Mouse (Mus musculus) G1E (cell line): ENCODE measurements around the gene Pgm5. TPM values are rescaled to one million over a fixed set of nuclear protein-coding genes. Genes with fewer than 3 reads are reported as not detected.

Experiments
- ATAC-seq: 2 replicates; pipeline ENCODE4 v1.8.0; 2016; ENCODE audit warnings: mild to moderate bottlenecking; ENCODE audit not compliant: insufficient number of reproducible peaks, poor library complexity, low FRiP score, severe bottlenecking; ENCODE audit errors: extremely low read depth
- DNase-seq: peaks from one replicate; pipeline ENCODE4 v3.0.0; 2012; ENCODE audit warnings: low spot score
- H3K27me3 ChIP-seq: 2 replicates; pipeline ENCODE4 v1.6.1; 2012; ENCODE audit warnings: mild to moderate bottlenecking, low read length, inconsistent platforms; ENCODE audit not compliant: insufficient read depth
- H3K36me3 ChIP-seq: replicated peaks from 2 replicates; pipeline ENCODE3; 2012; ENCODE audit warnings: mild to moderate bottlenecking, inconsistent platforms
- H3K4me1 ChIP-seq: 2 replicates; pipeline ENCODE4 v1.6.1; 2012; ENCODE audit warnings: low read depth, low read length, inconsistent platforms, mixed read lengths; ENCODE audit not compliant: insufficient read depth
- H3K4me3 ChIP-seq: 2 replicates; pipeline ENCODE4 v1.5.1; 2012; ENCODE audit warnings: low read depth, mild to moderate bottlenecking, inconsistent platforms, low read length, moderate library complexity, mixed read lengths
- H3K9me3 ChIP-seq: replicated peaks from 2 replicates; pipeline ENCODE4 v1.6.1; 2012; ENCODE audit warnings: inconsistent platforms
- CTCF ChIP-seq: IDR thresholded peaks from 2 replicates; pipeline ENCODE4 v1.5.1; 2012; ENCODE audit warnings: low read depth, low read length, inconsistent platforms, mixed read lengths
- GATA1 ChIP-seq: IDR thresholded peaks from 2 replicates; pipeline ENCODE4 v1.6.1; 2012; ENCODE audit warnings: borderline replicate concordance, low read length, inconsistent platforms, mixed read lengths
- GATA2 ChIP-seq: IDR thresholded peaks from 2 replicates; pipeline ENCODE4 v1.6.1; 2012; ENCODE audit warnings: low read depth, low read length, inconsistent platforms, borderline replicate concordance
- POLR2AphosphoS5 ChIP-seq: IDR thresholded peaks from 2 replicates; pipeline ENCODE4 v1.6.1; 2012; ENCODE audit warnings: low read depth, low read length, inconsistent platforms; ENCODE audit not compliant: insufficient replicate concordance
- TAL1 ChIP-seq: conservative IDR thresholded peaks from 2 replicates; pipeline ENCODE4 v1.6.1; 2012; ENCODE audit warnings: low read depth, low read length, inconsistent platforms, mixed read lengths
- polyA plus RNA-seq: library from polyadenylated mRNA; stranded (reverse); fragments of >175 nt; gene quantifications from 2 replicates; pipeline ENCODE4 v1.2.3, GENCODE M21; 2012
- total RNA-seq, 2 experiments: library from RNA; stranded (forward) in 1 of 2; stranded (reverse) in 1 of 2; fragments of 200-1000 nt in 1 of 2; fragments of >200 nt in 1 of 2; fragmentation: Nextera tagmentation in 1 of 2; gene quantifications; 2 replicates each; pipeline ENCODE4 v1.2.3; 2014 to 2017

Gene Pgm5
- total and polyA plus RNA-seq, 3 experiments = 0.16 TPM; not detected in 2

- no peak for ATAC-seq
- no peaks in the 10 kb centered on the region for H3K36me3 ChIP-seq
Measured at GRCm38 (mm10) chr19:24735484-24736128, 126.0 kb downstream of the Pgm5 start.

GRCm38 (mm10) chr19:24730661-24731060 lies 131.0 kb downstream of the Pgm5 start:
- no peaks in the 10 kb centered on the region for H3K36me3 ChIP-seq
- H3K4me3 ChIP-seq = no peak overlapping the region
- TF ChIP-seq GATA1 (no peak), CTCF (no peak), POLR2AphosphoS5 (no peak), TAL1 (no peak), GATA2 (no peak)
- no peak for ATAC-seq
- H3K27me3 ChIP-seq = no peaks in the 10 kb centered on the region
- no peaks in the 10 kb centered on the region for H3K4me1 ChIP-seq
- no peak for DNase-seq
- no peaks in the 10 kb centered on the region for H3K9me3 ChIP-seq

More at GRCm38 (mm10) chr19:24735484-24736128, 126.0 kb downstream of the Pgm5 start:
- Histone ChIP-seq H3K9me3 (no peaks in the 10 kb centered on the region), H3K27me3 (no peaks in the 10 kb centered on the region), H3K4me1 (no peaks in the 10 kb centered on the region), H3K4me3 (no peak overlapping the region)
- no peak for DNase-seq
- TF ChIP-seq TAL1 (no peak), GATA1 (no peak), CTCF (no peak), POLR2AphosphoS5 (no peak), GATA2 (no peak)

- H3K27me3 ChIP-seq = no peaks in the 10 kb centered on the region
- ATAC-seq (no peak), DNase-seq (no peak)
- no peaks in the 10 kb centered on the region for H3K36me3 ChIP-seq
- no peak overlapping the region for H3K4me3 ChIP-seq
- TF ChIP-seq CTCF = no peak
- TF ChIP-seq POLR2AphosphoS5 = no peak
- no peak for TF ChIP-seq TAL1
- no peak for TF ChIP-seq GATA1
- no peak for TF ChIP-seq GATA2
- no peaks in the 10 kb centered on the region for H3K4me1 ChIP-seq
- no peaks in the 10 kb centered on the region for H3K9me3 ChIP-seq
Measured at GRCm38 (mm10) chr19:24724362-24724761, 137.3 kb downstream of the Pgm5 start.

- DNase-seq = no peak
Measured at GRCm38 (mm10) chr19:24720448-24720847, 141.2 kb downstream of the Pgm5 start.

GRCm38 (mm10) chr19:24719504-24719903 lies 142.2 kb downstream of the Pgm5 start:
- Histone ChIP-seq H3K9me3 (no peaks in the 10 kb centered on the region), H3K4me3 (no peak overlapping the region), H3K27me3 (no peaks in the 10 kb centered on the region), H3K36me3 (no peaks in the 10 kb centered on the region), H3K4me1 (no peaks in the 10 kb centered on the region)
- ATAC-seq (no peak), DNase-seq (no peak)
- TF ChIP-seq CTCF = no peak
- TF ChIP-seq GATA2 = no peak
- no peak for TF ChIP-seq POLR2AphosphoS5
- TF ChIP-seq GATA1 = no peak
- no peak for TF ChIP-seq TAL1

More at GRCm38 (mm10) chr19:24720448-24720847, 141.2 kb downstream of the Pgm5 start:
- TF ChIP-seq GATA2 = no peak
- TF ChIP-seq POLR2AphosphoS5 = no peak
- TF ChIP-seq GATA1 = no peak
- TF ChIP-seq CTCF = no peak
- no peak for TF ChIP-seq TAL1
- Histone ChIP-seq H3K9me3 (no peaks in the 10 kb centered on the region), H3K4me3 (no peak overlapping the region), H3K27me3 (no peaks in the 10 kb centered on the region), H3K4me1 (no peaks in the 10 kb centered on the region), H3K36me3 (no peaks in the 10 kb centered on the region)
- no peak for ATAC-seq

DNA sequence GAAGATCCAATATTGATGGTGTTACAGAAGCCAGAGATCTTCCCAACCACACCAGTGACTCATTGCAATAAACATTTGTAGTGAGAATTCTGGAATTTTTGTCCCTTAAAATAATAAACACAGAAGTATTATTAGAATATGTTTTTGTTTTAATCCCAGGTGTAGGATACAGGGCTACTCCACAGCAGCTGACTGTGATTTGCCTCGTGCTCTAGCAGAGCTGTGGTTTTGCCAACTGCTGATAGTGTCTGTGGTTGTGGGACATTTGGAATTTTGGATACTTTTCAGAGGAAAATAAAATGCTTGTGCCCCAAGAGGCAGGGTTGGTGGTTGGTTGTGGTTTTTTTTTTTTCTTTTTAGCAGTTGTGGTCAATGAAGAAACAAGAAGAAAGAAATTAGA lies 143.6 kb downstream of the Pgm5 start:
- no peaks in the 10 kb centered on the region for H3K4me1 ChIP-seq
- DNase-seq = no peak
- H3K36me3 ChIP-seq = no peaks in the 10 kb centered on the region
- H3K27me3 ChIP-seq = no peaks in the 10 kb centered on the region
- no peak for ATAC-seq
- no peaks in the 10 kb centered on the region for H3K9me3 ChIP-seq
- no peak overlapping the region for H3K4me3 ChIP-seq
- TF ChIP-seq POLR2AphosphoS5 (no peak), TAL1 (no peak), GATA1 (no peak), GATA2 (no peak), CTCF (no peak)
